Mouse (Mus musculus) left cerebral cortex, postnatal 4 days (tissue): ENCODE measurements around the gene Ube4a. TPM values are rescaled to one million over a fixed set of nuclear protein-coding genes. Genes with fewer than 3 reads are reported as not detected.
A peak's percentile ranks its signal among the peaks of the same experiment; 100 is the strongest.
"Not testable (repeated sequence)": the region's sequence is repeated elsewhere in the genome, so short reads cannot be mapped to it uniquely, and the experiment has no call there.

Experiments used
- DNase-seq: peaks from one replicate; pipeline ENCODE4 v3.0.0-alpha.2; 2022
- intact Hi-C: fragments of 180-260 bp; cut with DNase I; formaldehyde crosslinking; loops from one replicate; pipeline ENCODE4 v1.15.1; 2025
- total RNA-seq, 2 experiments: library from RNA; stranded (reverse); gene quantifications; 2 replicates each; pipeline ENCODE4 v1.2.3; 2021

The Ube4a gene
- total RNA-seq, 2 experiments from 2014 or later, result 95.1 to 104 TPM

DNA sequence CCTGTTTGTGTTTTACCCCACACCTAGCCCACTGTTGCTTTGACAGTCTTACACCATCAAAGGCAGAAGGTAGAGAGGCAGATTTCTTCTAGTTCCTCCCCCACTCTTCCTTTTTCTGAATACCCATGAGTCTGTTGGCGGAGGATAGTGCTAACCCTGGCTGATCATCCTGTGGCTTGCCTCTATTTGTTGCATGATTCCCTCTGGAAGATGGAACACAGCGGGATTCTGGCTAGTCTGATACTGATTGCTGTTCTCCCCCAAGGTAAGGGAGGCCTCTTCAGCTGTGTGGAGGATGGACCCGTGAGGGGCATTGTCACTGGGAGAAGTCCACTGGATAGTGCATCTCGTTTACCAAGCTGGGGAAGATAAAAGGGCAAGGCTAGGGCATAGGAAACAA lies 16.3 kb upstream of the Ube4a start, which contains the start of gene Cd3d:
Cd3d (plus strand) TSS at position 111 of the 400 bp plus-strand sequence.
- intact Hi-C loops, result no loop called here
- no peak for DNase-seq

GRCm38 (mm10) chr9:44981104-44981503 lies 15.7 kb upstream of the Ube4a start:
- intact Hi-C loops, result no loop called here
- DNase-seq, result no peak

DNA sequence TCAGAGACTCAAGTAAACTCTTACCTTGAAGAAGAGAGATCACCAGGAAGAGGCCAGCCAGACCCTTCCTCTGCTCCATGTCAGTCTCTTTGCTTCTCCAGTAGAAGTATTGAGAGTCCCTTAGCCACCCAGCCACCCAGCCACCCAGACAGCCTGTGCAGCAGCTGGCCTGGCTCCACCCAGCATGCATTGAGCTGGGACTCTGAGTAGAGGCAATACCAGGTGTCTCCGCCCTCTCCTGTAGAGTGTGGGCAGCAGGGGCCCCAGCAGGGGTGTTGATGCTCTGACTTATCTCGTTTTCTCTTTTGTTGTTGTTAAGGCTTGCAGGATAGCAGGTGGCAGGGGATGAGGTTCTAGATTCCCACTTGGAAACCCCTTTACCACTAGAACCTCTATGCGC lies 14.8 kb upstream of the Ube4a start, which contains the start of gene Cd3g:
Cd3g (minus strand) TSS at position 190 of the 400 bp plus-strand sequence.
- intact Hi-C loops, result no loop called here

DNA sequence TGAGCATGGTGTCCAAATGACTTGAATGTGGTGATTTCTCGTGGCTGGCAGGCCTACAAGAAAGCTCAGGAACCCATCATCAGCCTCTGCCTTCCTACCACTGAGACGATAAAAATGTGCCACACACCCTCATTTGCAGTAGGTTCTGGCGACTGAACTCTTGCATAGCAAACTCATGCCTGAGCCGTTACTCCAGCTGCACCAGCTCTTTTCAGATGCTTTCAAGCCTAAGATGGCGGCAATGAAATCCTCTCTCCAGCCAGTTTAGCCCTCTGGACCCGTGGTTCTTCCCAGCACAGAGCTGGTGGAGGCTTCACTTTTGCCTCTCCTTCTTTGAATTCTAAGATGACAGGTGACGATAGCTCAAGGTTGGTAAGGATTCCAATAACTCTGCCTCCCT lies 14.4 kb upstream of the Ube4a start:
- intact Hi-C loops, result loop anchor here (10.0 kb wide), 1 partner anchor 165 kb away; no protein-coding TSS in a partner anchor
- no peak for DNase-seq

More for the DNA sequence above, 14.8 kb upstream of the Ube4a start, which contains the start of gene Cd3g:
- no peak for DNase-seq

GRCm38 (mm10) chr9:44977813-44978212 lies 12.4 kb upstream of the Ube4a start:
- no peak for DNase-seq
- intact Hi-C loops, result loop anchor here (10.0 kb wide), 1 partner anchor 167 kb away; no protein-coding TSS in a partner anchor

DNA sequence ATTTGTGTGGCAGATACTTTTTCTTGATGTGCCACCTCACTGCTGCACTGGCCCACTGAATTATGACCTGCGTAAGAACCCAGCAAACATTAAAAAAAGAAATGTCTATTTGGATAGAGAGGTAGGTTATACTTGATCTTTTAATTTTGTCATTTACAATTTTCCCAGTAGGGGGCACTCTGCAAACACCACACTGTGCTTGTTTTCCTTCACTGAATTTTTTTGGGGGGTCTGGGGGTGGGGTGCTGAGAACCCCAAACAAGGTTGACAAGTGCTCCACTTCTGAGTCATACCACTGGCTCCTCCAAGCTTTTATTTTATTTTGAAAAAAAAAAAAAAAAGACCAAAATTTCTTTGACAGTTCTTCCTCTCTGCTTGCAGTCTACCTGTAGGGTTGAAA lies 4.0 kb upstream of the Ube4a start:
- no peak for DNase-seq
- intact Hi-C loops, result loop anchor here (5.0 kb wide), 2 partner anchors 78 to 87 kb away; partner anchors contain the start of gene Kmt2a

DNA sequence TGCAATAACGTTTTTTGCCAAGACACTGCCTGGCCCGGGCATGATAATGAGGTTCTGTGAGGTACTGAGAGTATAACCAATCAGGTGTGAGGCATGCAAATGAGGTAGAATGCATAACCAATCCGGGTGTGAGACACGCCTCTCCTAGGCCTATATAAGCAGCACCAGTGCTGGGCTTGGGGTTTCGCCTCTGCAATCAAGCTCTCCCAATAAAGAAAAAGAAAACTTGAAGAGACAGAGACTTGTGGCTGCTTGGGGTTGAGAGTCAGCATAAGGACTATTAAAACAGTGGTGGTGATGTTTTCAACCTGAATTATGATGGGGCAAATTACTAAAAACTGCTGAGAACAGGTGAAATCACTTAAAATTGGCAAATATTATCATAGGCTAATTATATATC lies 2.4 kb upstream of the Ube4a start:
- intact Hi-C loops, result loop anchor here (5.0 kb wide), 2 partner anchors 80 to 85 kb away; partner anchors contain the start of gene Kmt2a
- DNase-seq, result not testable (repeated sequence)

GRCm38 (mm10) chr9:44966815-44967242 lies 1.4 kb upstream of the Ube4a start:
- peak; percentile 60 for DNase-seq
- intact Hi-C loops, result loop anchor here (5.0 kb wide), 2 partner anchors 80 to 85 kb away; partner anchors contain the start of gene Kmt2a

DNA sequence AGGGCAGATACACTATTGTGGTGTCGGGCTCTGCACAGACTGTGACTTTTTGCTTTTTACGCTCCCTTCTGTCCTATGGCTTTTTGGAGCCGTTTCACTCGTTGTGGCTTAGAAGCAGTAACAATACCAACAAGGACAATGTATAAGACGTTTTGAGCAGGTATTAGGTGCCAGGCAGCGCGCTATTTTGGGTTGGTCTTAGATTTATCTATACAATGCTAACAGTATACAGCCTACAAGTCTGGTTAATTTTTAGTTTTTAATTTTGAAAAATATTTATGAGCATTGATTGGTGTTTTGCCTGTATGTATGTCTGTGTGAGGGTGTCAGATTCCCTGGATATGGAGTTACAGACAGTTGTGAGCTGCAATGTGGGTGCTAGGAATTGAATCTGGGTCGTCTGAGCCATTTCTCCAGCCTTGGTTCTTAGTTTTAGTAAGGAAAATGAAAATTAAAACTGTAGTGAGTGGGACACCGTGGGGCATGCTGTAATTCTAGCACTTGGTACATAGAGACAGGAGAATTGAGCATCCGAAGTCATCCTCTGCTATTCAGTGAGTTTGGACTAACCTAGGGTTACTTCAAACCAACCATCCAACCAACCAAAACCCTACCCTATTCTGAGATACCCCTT lies 550 bp upstream of the Ube4a start:
- intact Hi-C loops, result loop anchor here (5.0 kb wide), 2 partner anchors 81 to 84 kb away; partner anchors contain the start of gene Kmt2a
- DNase-seq, result no peak

- intact Hi-C loops, result loop anchor here (5.0 kb wide), 1 partner anchor 127 kb away; no protein-coding TSS in a partner anchor
- DNase-seq, result no peak
Observed at GRCm38 (mm10) chr9:44954432-44954831, 11.0 kb downstream of the Ube4a start.

- intact Hi-C loops, result no loop called here
- no peak for DNase-seq
Observed at GRCm38 (mm10) chr9:44947836-44948235, 17.6 kb downstream of the Ube4a start.

GRCm38 (mm10) chr9:44946185-44946695 lies 19.2 kb downstream of the Ube4a start:
- intact Hi-C loops, result no loop called here
- DNase-seq, result no peak

GRCm38 (mm10) chr9:44942421-44942820 lies 23.0 kb downstream of the Ube4a start:
- no peak for DNase-seq
- intact Hi-C loops, result no loop called here

DNA sequence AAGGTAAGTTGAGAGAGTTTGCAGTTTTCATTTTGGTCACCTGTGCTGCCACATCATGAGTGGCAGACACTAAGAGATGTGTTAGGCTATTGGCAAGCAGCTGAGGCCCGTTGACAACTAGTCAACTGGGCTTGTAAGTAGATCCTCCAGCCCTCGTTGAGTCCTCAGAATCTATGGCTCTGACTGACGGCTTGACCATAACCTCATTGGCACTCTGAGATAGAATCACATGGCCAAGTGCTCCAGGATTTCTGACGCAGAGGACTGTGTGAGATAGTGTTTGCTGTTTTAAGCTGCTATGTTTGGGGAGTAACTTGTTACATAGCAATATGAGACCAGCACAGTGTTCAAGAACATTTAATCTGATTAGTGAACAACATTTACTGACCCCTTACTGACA lies 23.6 kb downstream of the Ube4a start:
- intact Hi-C loops, result no loop called here
- no peak for DNase-seq

GRCm38 (mm10) chr9:44921543-44921942 lies 43.9 kb downstream of the Ube4a start:
- DNase-seq, result no peak
- intact Hi-C loops, result loop anchor here (5.0 kb wide), 1 partner anchor 84 kb away; no protein-coding TSS in a partner anchor

GRCm38 (mm10) chr9:44921123-44921468 lies 44.3 kb downstream of the Ube4a start:
- intact Hi-C loops, result loop anchor here (5.0 kb wide), 1 partner anchor 84 kb away; no protein-coding TSS in a partner anchor
- DNase-seq, result no peak

DNA sequence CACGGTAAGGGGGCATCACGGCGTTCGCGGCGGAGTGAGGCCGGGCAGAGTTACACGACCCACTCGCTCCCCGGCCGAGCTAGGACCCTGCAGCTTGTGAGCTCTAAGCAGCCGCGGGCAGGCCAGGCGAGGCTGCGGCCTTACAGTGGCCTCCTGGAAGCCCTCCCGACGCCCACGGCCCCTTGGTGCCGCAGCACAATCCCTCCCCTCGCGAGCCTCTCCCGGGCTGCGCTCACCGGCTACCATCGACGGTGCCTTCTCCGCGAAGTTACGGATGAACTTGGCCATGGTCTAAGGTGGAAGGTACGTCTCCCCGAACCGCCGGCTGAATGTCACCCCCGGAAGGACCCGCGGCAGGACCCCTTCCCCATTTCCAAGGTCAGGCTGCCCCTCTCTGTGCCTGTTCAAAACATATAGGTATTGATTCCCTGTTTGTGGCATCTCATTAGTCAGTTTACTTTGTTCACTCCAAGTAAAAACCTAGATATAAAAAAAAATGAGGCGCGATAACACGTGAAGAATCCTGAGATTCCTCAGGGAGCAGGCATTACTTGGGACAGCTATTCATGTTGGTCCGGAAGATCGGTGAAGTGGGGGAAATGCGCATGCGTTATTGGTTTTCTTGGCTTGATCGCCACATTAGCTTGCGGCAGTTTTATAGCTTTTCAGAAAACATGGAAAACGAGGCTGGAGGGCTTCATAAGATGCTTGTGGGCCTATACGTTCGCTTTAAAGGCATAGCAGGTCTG lies 44.9 kb downstream of the Ube4a start, which contains the start of gene Atp5l:
Atp5l (minus strand) TSS at position 369 of the 749 bp plus-strand sequence.
- peak; percentile 85 for DNase-seq
- intact Hi-C loops, result loop anchor here (5.0 kb wide), 1 partner anchor 83 kb away; no protein-coding TSS in a partner anchor

GRCm38 (mm10) chr9:44919606-44920005 lies 45.8 kb downstream of the Ube4a start:
- intact Hi-C loops, result loop anchor here (5.0 kb wide), 2 partner anchors 37 to 82 kb away; partner anchors contain the start of gene Kmt2a
- no peak for DNase-seq

GRCm38 (mm10) chr9:44916196-44916595 lies 49.2 kb downstream of the Ube4a start:
- DNase-seq, result no peak
- intact Hi-C loops, result loop anchor here (5.0 kb wide), 1 partner anchor 34 kb away; the partner anchor contains the start of gene Kmt2a

GRCm38 (mm10) chr9:44914706-44915105 lies 50.7 kb downstream of the Ube4a start:
- intact Hi-C loops, result loop anchor here (5.0 kb wide), 1 partner anchor 32 kb away; the partner anchor contains the start of gene Kmt2a
- no peak for DNase-seq

DNA sequence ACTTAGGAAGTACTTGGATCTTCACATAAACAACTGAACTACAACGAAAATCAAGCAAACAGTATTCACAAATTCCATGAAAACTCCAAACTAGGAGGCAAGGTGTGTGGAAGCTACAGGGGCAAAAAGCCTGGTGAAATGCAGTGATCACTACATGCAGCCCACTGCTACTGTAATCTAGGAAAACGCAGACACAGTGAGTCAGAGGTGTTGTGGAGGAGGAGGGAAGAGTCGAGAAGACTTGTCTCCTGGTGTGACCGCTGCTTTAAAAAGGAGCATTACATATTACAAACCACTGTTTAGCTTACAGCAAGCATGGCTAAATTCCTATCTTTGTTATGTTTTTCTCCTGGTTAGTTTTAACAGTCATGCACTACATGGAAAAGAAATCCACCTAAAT lies 54.0 kb downstream of the Ube4a start:
- no peak for DNase-seq
- intact Hi-C loops, result no loop called here
